Mouse (Mus musculus) CH12.LX (cell line): Measurements from ENCODE around the gene Zfpl1. TPM values are rescaled to one million over a fixed set of nuclear protein-coding genes. Genes with fewer than 3 reads are reported as not detected.
A peak's percentile ranks its signal among the peaks of the same experiment; 100 is the strongest.

Experiments used
- DNase-seq: peaks from one replicate; pipeline ENCODE4 v3.0.0-alpha.2; 2013; ENCODE audit errors: extremely low read depth
- H3K27ac ChIP-seq: 2 replicates; pipeline ENCODE4 v1.5.1; 2012; ENCODE audit warnings: low read depth, mild to moderate bottlenecking, control low read depth, moderate library complexity; ENCODE audit not compliant: insufficient read depth
- H3K27me3 ChIP-seq: replicated peaks from 2 replicates; pipeline ENCODE3; 2012; ENCODE audit warnings: inconsistent platforms
- H3K36me3 ChIP-seq, 2 experiments: replicated peaks in 1 of 2; 2 replicates each; pipeline versions ENCODE3 to v1.6.1; 2012; ENCODE audit warnings: inconsistent platforms in 1 of 2, low read length in 1 of 2, mild to moderate bottlenecking in 1 of 2, mixed read lengths in 1 of 2, moderate library complexity in 1 of 2; ENCODE audit not compliant: control insufficient read depth in 1 of 2, insufficient read depth in 1 of 2
- H3K4me1 ChIP-seq, 2 experiments: 2 replicates each; pipeline ENCODE4 v1.6.1; 2012; ENCODE audit warnings: inconsistent platforms in 1 of 2, moderate library complexity in 1 of 2; ENCODE audit not compliant: insufficient read depth in 2 of 2, control insufficient read depth in 1 of 2
- H3K4me2 ChIP-seq: 2 replicates; pipeline ENCODE4 v1.6.1; 2012; ENCODE audit warnings: low read depth, mild to moderate bottlenecking, control low read depth; ENCODE audit not compliant: poor library complexity, insufficient read depth, severe bottlenecking
- H3K4me3 ChIP-seq, 3 experiments: fragments of 150-350 bp in 1 of 3; sonication (generic) in 1 of 3; replicated peaks in 1 of 3; 2 replicates each; pipeline versions ENCODE3 to v1.5.1; 2011 to 2012; ENCODE audit warnings: low read depth in 2 of 3, low read length in 2 of 3, mild to moderate bottlenecking in 2 of 3, moderate library complexity in 2 of 3, control low read depth in 1 of 3, improper control_type of control experiment in 1 of 3, inconsistent platforms in 1 of 3, mixed read lengths in 1 of 3; ENCODE audit not compliant: poor library complexity in 1 of 3
- H3K79me2 ChIP-seq: replicated peaks from 2 replicates; pipeline ENCODE4 v1.6.1; 2012; ENCODE audit warnings: mild to moderate bottlenecking, moderate library complexity; ENCODE audit not compliant: control insufficient read depth, poor library complexity, insufficient read depth, severe bottlenecking; ENCODE audit errors: extremely low read depth
- H3K9ac ChIP-seq: 2 replicates; pipeline ENCODE4 v1.6.1; 2012; ENCODE audit warnings: low read depth, mild to moderate bottlenecking, control low read depth, moderate library complexity; ENCODE audit not compliant: insufficient read depth
- H3K9me3 ChIP-seq: replicated peaks from 2 replicates; pipeline ENCODE3; 2012; ENCODE audit warnings: low read length, inconsistent platforms, mixed read lengths
- BHLHE40 ChIP-seq: IDR thresholded peaks from 2 replicates; pipeline ENCODE4 v1.6.1; 2011; ENCODE audit warnings: mild to moderate bottlenecking, low read depth, low read length, improper control_type of control experiment
- CHD1 ChIP-seq: IDR thresholded peaks from 2 replicates; pipeline ENCODE4 v1.6.1; 2012; ENCODE audit warnings: low read depth, low read length, improper control_type of control experiment, inconsistent platforms
- CHD2 ChIP-seq: IDR thresholded peaks from 2 replicates; pipeline ENCODE4 v1.6.1; 2011; ENCODE audit warnings: low read length, improper control_type of control experiment
- CTCF ChIP-seq, 2 experiments: IDR thresholded peaks in 1 of 2; conservative IDR thresholded peaks in 1 of 2; 2 replicates each; pipeline ENCODE4 v1.5.1; 2011 to 2012; ENCODE audit warnings: low read depth in 2 of 2, low read length in 2 of 2, improper control_type of control experiment in 1 of 2, inconsistent platforms in 1 of 2, mild to moderate bottlenecking in 1 of 2, moderate library complexity in 1 of 2
- E2F4 ChIP-seq: IDR thresholded peaks from 2 replicates; pipeline ENCODE4 v1.6.1; 2011; ENCODE audit warnings: low read depth, low read length, improper control_type of control experiment; ENCODE audit not compliant: insufficient replicate concordance
- ELF1 ChIP-seq: IDR thresholded peaks from 2 replicates; pipeline ENCODE4 v1.6.1; 2014; ENCODE audit warnings: low read depth, mild to moderate bottlenecking, inconsistent platforms, low read length, improper control_type of control experiment
- EP300 ChIP-seq: IDR thresholded peaks from 2 replicates; pipeline ENCODE4 v1.6.1; 2011; ENCODE audit warnings: low read length, improper control_type of control experiment
- ETS1 ChIP-seq: conservative IDR thresholded peaks from 2 replicates; pipeline ENCODE4 v1.6.1; 2012; ENCODE audit warnings: low read depth, mild to moderate bottlenecking, inconsistent platforms, low read length, improper control_type of control experiment, moderate library complexity
- GABPA ChIP-seq: IDR thresholded peaks from 2 replicates; pipeline ENCODE4 v1.6.1; 2012; ENCODE audit warnings: low read depth, low read length, improper control_type of control experiment, inconsistent platforms; ENCODE audit not compliant: insufficient replicate concordance
- HCFC1 ChIP-seq: IDR thresholded peaks from 2 replicates; pipeline ENCODE4 v1.6.1; 2012; ENCODE audit warnings: low read depth, mild to moderate bottlenecking, inconsistent platforms, low read length, improper control_type of control experiment
- IRF4 ChIP-seq: IDR thresholded peaks from 2 replicates; pipeline ENCODE4 v1.6.1; 2014; ENCODE audit warnings: low read depth, mild to moderate bottlenecking, inconsistent platforms, low read length, improper control_type of control experiment
- JUN ChIP-seq: IDR thresholded peaks from 2 replicates; pipeline ENCODE4 v1.6.1; 2011; ENCODE audit warnings: low read depth, mild to moderate bottlenecking, low read length, improper control_type of control experiment, moderate library complexity; ENCODE audit not compliant: insufficient read depth
- JUND ChIP-seq: conservative IDR thresholded peaks from 2 replicates; pipeline ENCODE4 v1.6.1; 2011; ENCODE audit warnings: low read depth, low read length, improper control_type of control experiment
- KAT2A ChIP-seq: IDR thresholded peaks from 2 replicates; pipeline ENCODE4 v1.6.1; 2012; ENCODE audit warnings: low read length, improper control_type of control experiment, inconsistent platforms; ENCODE audit not compliant: insufficient replicate concordance
- MAFK ChIP-seq: IDR thresholded peaks from 2 replicates; pipeline ENCODE4 v1.6.1; 2011; ENCODE audit warnings: low read length, improper control_type of control experiment; ENCODE audit not compliant: insufficient replicate concordance
- MAX ChIP-seq: IDR thresholded peaks from 2 replicates; pipeline ENCODE4 v1.6.1; 2011; ENCODE audit warnings: low read length, improper control_type of control experiment
- MAZ ChIP-seq: IDR thresholded peaks from 2 replicates; pipeline ENCODE4 v1.6.1; 2012; ENCODE audit warnings: low read depth, mild to moderate bottlenecking, inconsistent platforms, low read length, improper control_type of control experiment, moderate library complexity
- MEF2A ChIP-seq: IDR thresholded peaks from 2 replicates; pipeline ENCODE4 v1.6.1; 2014; ENCODE audit warnings: low read depth, mild to moderate bottlenecking, inconsistent platforms, low read length, improper control_type of control experiment, borderline replicate concordance
- MXI1 ChIP-seq: IDR thresholded peaks from 2 replicates; pipeline ENCODE4 v1.6.1; 2011; ENCODE audit warnings: mild to moderate bottlenecking, low read depth, low read length, improper control_type of control experiment
- MYC ChIP-seq: IDR thresholded peaks from 2 replicates; pipeline ENCODE4 v1.6.1; 2011; ENCODE audit warnings: low read depth, mild to moderate bottlenecking, improper control_type of control experiment, low read length
- NELFE ChIP-seq: IDR thresholded peaks from 2 replicates; pipeline ENCODE4 v1.6.1; 2011; ENCODE audit warnings: low read depth, low read length, improper control_type of control experiment
- NRF1 ChIP-seq: IDR thresholded peaks from 2 replicates; pipeline ENCODE4 v1.6.1; 2014; ENCODE audit warnings: low read depth, mild to moderate bottlenecking, inconsistent platforms, low read length, improper control_type of control experiment, moderate library complexity
- PAX5 ChIP-seq: IDR thresholded peaks from 2 replicates; pipeline ENCODE4 v1.6.1; 2012; ENCODE audit warnings: low read length, inconsistent platforms, mixed read lengths
- POLR2A ChIP-seq: IDR thresholded peaks from 2 replicates; pipeline ENCODE4 v1.6.1; 2011; ENCODE audit warnings: low read depth, mild to moderate bottlenecking, improper control_type of control experiment, low read length
- POLR2AphosphoS2 ChIP-seq: IDR thresholded peaks from 2 replicates; pipeline ENCODE4 v1.6.1; 2011; ENCODE audit warnings: low read depth, low read length, improper control_type of control experiment
- RAD21 ChIP-seq: IDR thresholded peaks from 2 replicates; pipeline ENCODE4 v1.6.1; 2011; ENCODE audit warnings: low read depth, mild to moderate bottlenecking, low read length, improper control_type of control experiment, moderate library complexity
- RCOR1 ChIP-seq: conservative IDR thresholded peaks from 2 replicates; pipeline ENCODE4 v1.6.1; 2012; ENCODE audit warnings: low read depth, mild to moderate bottlenecking, inconsistent platforms, low read length, improper control_type of control experiment
- SIN3A ChIP-seq: IDR thresholded peaks from 2 replicates; pipeline ENCODE4 v1.6.1; 2012; ENCODE audit warnings: low read length, improper control_type of control experiment, inconsistent platforms
- SMC3 ChIP-seq: IDR thresholded peaks from 2 replicates; pipeline ENCODE4 v1.6.1; 2011; ENCODE audit warnings: low read depth, low read length, improper control_type of control experiment
- TBP ChIP-seq: conservative IDR thresholded peaks from 2 replicates; pipeline ENCODE4 v1.6.1; 2011; ENCODE audit warnings: low read depth, low read length, improper control_type of control experiment
- TCF12 ChIP-seq: IDR thresholded peaks from 2 replicates; pipeline ENCODE4 v1.6.1; 2014; ENCODE audit warnings: low read depth, mild to moderate bottlenecking, inconsistent platforms, low read length, improper control_type of control experiment
- UBTF ChIP-seq: IDR thresholded peaks from 2 replicates; pipeline ENCODE4 v1.6.1; 2012; ENCODE audit warnings: low read depth, mild to moderate bottlenecking, inconsistent platforms, low read length, improper control_type of control experiment, moderate library complexity
- USF1 ChIP-seq: IDR thresholded peaks from 2 replicates; pipeline ENCODE4 v1.6.1; 2014; ENCODE audit warnings: low read depth, mild to moderate bottlenecking, inconsistent platforms, low read length, improper control_type of control experiment
- USF2 ChIP-seq: conservative IDR thresholded peaks from 2 replicates; pipeline ENCODE4 v1.6.1; 2011; ENCODE audit warnings: low read depth, low read length, improper control_type of control experiment
- ZC3H11A ChIP-seq: IDR thresholded peaks from 2 replicates; pipeline ENCODE4 v1.6.1; 2012; ENCODE audit warnings: low read depth, mild to moderate bottlenecking, inconsistent platforms, low read length, improper control_type of control experiment
- ZKSCAN1 ChIP-seq: IDR thresholded peaks from 2 replicates; pipeline ENCODE4 v1.6.1; 2012; ENCODE audit warnings: low read depth, inconsistent platforms, low read length, improper control_type of control experiment, borderline replicate concordance
- ZMIZ1 ChIP-seq: IDR thresholded peaks from 2 replicates; pipeline ENCODE4 v1.6.1; 2012; ENCODE audit warnings: low read depth, mild to moderate bottlenecking, inconsistent platforms, low read length, improper control_type of control experiment
- ZNF384 ChIP-seq: IDR thresholded peaks from 2 replicates; pipeline ENCODE4 v1.6.1; 2012; ENCODE audit warnings: low read depth, low read length, improper control_type of control experiment, inconsistent platforms
- dilution Hi-C: fragments of 300-500 bp; cut with MboI; formaldehyde crosslinking; loops from 2 replicates; pipeline ENCODE4 v1.14.3; 2020; ENCODE audit warnings: low sequenced_read_pairs; ENCODE audit not compliant: extremely low pct_unique_long_range_greater_than_20kb, extremely low pct_ligation_motif_present
- in situ Hi-C: fragments of 300-500 bp; cut with MboI; formaldehyde crosslinking; loops from 3 replicates; pipeline ENCODE4 v1.14.3; 2019; ENCODE audit warnings: low sequenced_read_pairs, low pct_ligation_motif_present, low pct_unique_long_range_greater_than_20kb, mixed read lengths
- polyA plus RNA-seq: library from polyadenylated mRNA; unstranded; fragments of >175 nt; gene quantifications from 2 replicates; pipeline ENCODE4 v1.2.1, GENCODE M21; 2012; ENCODE audit warnings: low read depth; ENCODE audit not compliant: insufficient read length
- total RNA-seq, 2 experiments: library from RNA; depleted of rRNA; stranded (reverse); fragments of 300-350 nt in 1 of 2; fragments of >200 nt in 1 of 2; gene quantifications; 2 replicates each; pipeline ENCODE4 v1.2.3; 2012 to 2014

The Zfpl1 gene
- total and polyA plus RNA-seq, 3 experiments: 26.1 to 40.9 (median 26.8) TPM

- no peaks in the 10 kb centered on the region for H3K27me3 ChIP-seq
- H3K4me3 ChIP-seq: peak within 1 kb of the TSS; percentile 55 to 68 (median 56)
- in situ Hi-C loops (loop anchor here (10.0 kb wide), 1 partner anchor 163 kb away; the partner anchor contains the start of gene Pola2), dilution Hi-C loops (no loop called here)
- no peaks in the 10 kb centered on the region for H3K79me2 ChIP-seq
- peak within 1 kb of the TSS; percentile 86 for H3K27ac ChIP-seq
- peak within 1 kb of the TSS; percentile 71 for H3K4me2 ChIP-seq
- TF ChIP-seq ETS1 (no peak), HCFC1 (peak; percentile 73), ZC3H11A (peak; percentile 45; the same call in 1 of the 2 replicates), MXI1 (peak; percentile 74; the same call in 1 of the 2 replicates), IRF4 (no peak), MAFK (no peak), RAD21 (no peak), CHD2 (no peak), ZNF384 (no peak), GABPA (no peak), SMC3 (no peak), PAX5 (no peak), ELF1 (no peak; the same call in 1 of the 2 replicates), JUND (no peak), JUN (no peak), MAZ (peak; percentile 73), MAX (peak; percentile 75), POLR2AphosphoS2 (no peak; the same call in 1 of the 2 replicates), CHD1 (no peak), RCOR1 (no peak), CTCF (conservative IDR thresholded peaks at IDR 0.05 in 1 of 2, IDR thresholded peaks at IDR 0.05 in 1 of 2; ENCODE audit: low read depth in 2 of 2, low read length in 2 of 2) (no peak), BHLHE40 (no peak), TCF12 (0 out of 2 replicates have a peak, but pooled peaks have one; percentile 33), MEF2A (0 out of 2 replicates have a peak, but pooled peaks have one; percentile 8), NRF1 (no peak; the same call in 1 of the 2 replicates), EP300 (no peak), USF1 (no peak), MYC (no peak), SIN3A (peak; percentile 100), ZKSCAN1 (no peak), USF2 (0 out of 2 replicates have a peak, but pooled peaks have one; percentile 7), TBP (peak; percentile 92), NELFE (peak; percentile 71; the same call in 1 of the 2 replicates), POLR2A (peak; percentile 80), ZMIZ1 (no peak), E2F4 (no peak; the same call in 1 of the 2 replicates), KAT2A (no peak), UBTF (peak; percentile 86; the same call in 1 of the 2 replicates)
- DNase-seq: peak; percentile 99
- H3K36me3 ChIP-seq: peaks cover 0 to 8% of the 10 kb centered on the region in 2 experiments
- H3K9me3 ChIP-seq: no peaks in the 10 kb centered on the region
- peak within 1 kb of the TSS; percentile 58 for H3K9ac ChIP-seq
- peaks cover 4 to 9% of the 10 kb centered on the region in 2 experiments; a peak in 3 of 4 replicates for H3K4me1 ChIP-seq
These were observed 43.1 kb upstream of the Zfpl1 start, which contains the start of gene Snx15 for GRCm38 (mm10) chr19:6127760-6128341. Gene Snx15 (minus strand): TSS chr19:6128304.
